Comparison of ENCODE assay signal across 12 mouse cellular contexts in genomic region chr13:100602239-100602902, GRCm38 (mm10). TPM values are rescaled to one million over a fixed set of nuclear protein-coding genes. Genes with fewer than 3 reads are reported as not detected.
DNase-seq lines count a peak whose midpoint lies in the region; ATAC-seq and TF ChIP-seq lines count a peak whose summit lies in the region.
"Had no signal": no experiment of that assay in that cellular context is flagged by ENCODE, and none has a peak within 500 bp of the region (broad histone marks: within the 10 kb centered on the region; RNA-seq: fewer than 3 reads in every experiment).

No protein-coding gene starts in this region.

- H3K4me2 ChIP-seq in heart, embryonic 12.5 days: no peak overlapping the region
- H3K4me2 ChIP-seq in kidney, postnatal 0 days (ENCODE audit: low read length): no peak overlapping the region
- no peak overlapping the region for H3K4me2 ChIP-seq in liver, embryonic 16.5 days (ENCODE audit: low read depth, low read length)
- H3K4me2 ChIP-seq: neural tube, embryonic 15.5 days had no signal

- H3K27ac ChIP-seq in heart, embryonic 12.5 days (ENCODE audit: poor library complexity, severe bottlenecking): no peak overlapping the region
- H3K27ac ChIP-seq in kidney, postnatal 0 days: peak overlapping the region; percentile 31; the same call in 1 of the 2 replicates
- peak overlapping the region; percentile 81 for H3K27ac ChIP-seq in liver, embryonic 16.5 days (ENCODE audit: low read length)
- H3K27ac ChIP-seq: neural tube, embryonic 15.5 days had no signal

- H3K36me3 ChIP-seq in heart, embryonic 12.5 days: no peaks in the 10 kb centered on the region
- H3K36me3 ChIP-seq in kidney, postnatal 0 days (ENCODE audit: insufficient read depth, low read length): peaks cover 3% of the 10 kb centered on the region; the same call in 1 of the 2 replicates
- no peaks in the 10 kb centered on the region for H3K36me3 ChIP-seq in liver, embryonic 16.5 days (ENCODE audit: control insufficient read depth, insufficient read depth)
- H3K36me3 ChIP-seq: neural tube, embryonic 15.5 days had no signal

- WGBS in heart, embryonic 12.5 days: 83% methylated on average over 5 of the region's 5 CpGs
- WGBS in kidney, postnatal 0 days: 57% methylated on average over 5 of the region's 5 CpGs
- 52% methylated on average over 5 of the region's 5 CpGs for WGBS in liver, embryonic 16.5 days (ENCODE audit: insufficient replicate concordance)

- no peak overlapping the region for H3K9ac ChIP-seq in heart, embryonic 12.5 days
- no peak overlapping the region for H3K9ac ChIP-seq in kidney, postnatal 0 days (ENCODE audit: low read depth, low read length)
- H3K9ac ChIP-seq in liver, embryonic 16.5 days (ENCODE audit: low read depth, low read length): no peak overlapping the region
- H3K9ac ChIP-seq: neural tube, embryonic 15.5 days had no signal

- no peak overlapping the region for H3K4me3 ChIP-seq in heart, embryonic 12.5 days
- H3K4me3 ChIP-seq in kidney, postnatal 0 days (replicated peaks; ENCODE audit: low read depth, low read length): no peak overlapping the region
- H3K4me3 ChIP-seq in liver, embryonic 16.5 days (ENCODE audit: low read depth, low read length): no peak overlapping the region
- H3K4me3 ChIP-seq: neural tube, embryonic 15.5 days had no signal

- no peak for TF ChIP-seq CTCF in kidney, postnatal 0 days (IDR thresholded peaks at IDR 0.05; ENCODE audit: low read depth)

- peak; percentile 87 for DNase-seq in heart, adult 11 months
- peak; percentile 48 for DNase-seq in kidney, postnatal 0 days (ENCODE audit: low spot score)
- no peak for DNase-seq in retina, embryonic 14.5 days (ENCODE audit: low spot score)
- DNase-seq in cerebellum, adult 11 months: no peak
- DNase-seq in cerebellum, postnatal 25 days: no peak
- no peak for DNase-seq in right cerebral cortex, postnatal 25 days
- DNase-seq: cerebellum, postnatal 10 days; heart, postnatal 4 days had no signal

- H3K9me3 ChIP-seq in heart, embryonic 12.5 days (replicated peaks): no peaks in the 10 kb centered on the region
- H3K9me3 ChIP-seq in kidney, postnatal 0 days (replicated peaks; ENCODE audit: low read length): no peaks in the 10 kb centered on the region
- no peaks in the 10 kb centered on the region for H3K9me3 ChIP-seq in liver, embryonic 16.5 days (replicated peaks; ENCODE audit: control insufficient read depth, low read length)
- H3K9me3 ChIP-seq: neural tube, embryonic 15.5 days had no signal

- H3K27me3 ChIP-seq in heart, embryonic 12.5 days (replicated peaks): no peaks in the 10 kb centered on the region
- H3K27me3 ChIP-seq in kidney, postnatal 0 days (ENCODE audit: insufficient read depth, low read length): no peaks in the 10 kb centered on the region
- H3K27me3 ChIP-seq in liver, embryonic 16.5 days (ENCODE audit: control insufficient read depth, insufficient read depth, low read depth, low read length): no peaks in the 10 kb centered on the region
- H3K27me3 ChIP-seq: neural tube, embryonic 15.5 days had no signal

- ATAC-seq in heart, embryonic 12.5 days (ENCODE audit: insufficient number of reproducible peaks, low FRiP score): no peak
- ATAC-seq in kidney, postnatal 0 days (replicated peaks; ENCODE audit: low FRiP score, low read depth): peak; percentile 92
- ATAC-seq in liver, embryonic 16.5 days (ENCODE audit: low read depth): peak; percentile 89
- ATAC-seq: activated CD4-positive, CD25-positive, alpha-beta regulatory T cell, adult 4 months had no signal

- H3K4me1 ChIP-seq in heart, embryonic 12.5 days (replicated peaks): 0 out of 2 replicates have a peak, but pooled peaks cover 3% of the 10 kb centered on the region
- H3K4me1 ChIP-seq in kidney, postnatal 0 days (replicated peaks; ENCODE audit: insufficient read depth, low read length): no peaks in the 10 kb centered on the region
- peaks cover 7% of the 10 kb centered on the region for H3K4me1 ChIP-seq in liver, embryonic 16.5 days (ENCODE audit: control insufficient read depth, low read depth, low read length)
- H3K4me1 ChIP-seq: neural tube, embryonic 15.5 days had no signal

RNA-seq across cellular contexts. Expression of gene Marveld2, which starts 14.4 kb away (rescaled TPM):
- polyA plus RNA-seq in heart, embryonic 12.5 days (2016; fragmentation: Nextera tagmentation; extraction: Ambion mirVana): 3.6 and 4.4 TPM in 2 replicates
- 17.0 TPM in 2 replicates for polyA plus RNA-seq in kidney, postnatal 0 days (2015; fragmentation: Nextera tagmentation; extraction: Ambion mirVana)
- 9.6 and 10.5 TPM in 2 replicates for polyA plus RNA-seq in liver, embryonic 16.5 days (2015; fragmentation: Nextera tagmentation; extraction: Ambion mirVana)

RNA-seq across cellular contexts. Expression of gene Ak6, which starts 48.4 kb away (rescaled TPM):
- polyA plus RNA-seq in heart, embryonic 12.5 days (2016; fragmentation: Nextera tagmentation; extraction: Ambion mirVana): 216 and 219 TPM in 2 replicates
- 257 TPM in 2 replicates for polyA plus RNA-seq in kidney, postnatal 0 days (2015; fragmentation: Nextera tagmentation; extraction: Ambion mirVana)
- 121 and 134 TPM in 2 replicates for polyA plus RNA-seq in liver, embryonic 16.5 days (2015; fragmentation: Nextera tagmentation; extraction: Ambion mirVana)

RNA-seq across cellular contexts. Expression of gene Rad17, which starts 48.5 kb away (rescaled TPM):
- 27.3 and 28.7 TPM in 2 replicates for polyA plus RNA-seq in heart, embryonic 12.5 days (2016; fragmentation: Nextera tagmentation; extraction: Ambion mirVana)
- polyA plus RNA-seq in kidney, postnatal 0 days (2015; fragmentation: Nextera tagmentation; extraction: Ambion mirVana): 18.6 and 19.7 TPM in 2 replicates
- polyA plus RNA-seq in liver, embryonic 16.5 days (2015; fragmentation: Nextera tagmentation; extraction: Ambion mirVana): 11.4 and 12.5 TPM in 2 replicates

RNA-seq across cellular contexts. Expression of gene Taf9, which starts 49.0 kb away (rescaled TPM):
- 9.7 and 11.3 TPM in 2 replicates for polyA plus RNA-seq in heart, embryonic 12.5 days (2016; fragmentation: Nextera tagmentation; extraction: Ambion mirVana)
- 17.0 and 17.4 TPM in 2 replicates for polyA plus RNA-seq in kidney, postnatal 0 days (2015; fragmentation: Nextera tagmentation; extraction: Ambion mirVana)
- polyA plus RNA-seq in liver, embryonic 16.5 days (2015; fragmentation: Nextera tagmentation; extraction: Ambion mirVana): 12.2 and 13.3 TPM in 2 replicates

RNA-seq across cellular contexts. Expression of gene Ocln, which starts 49.9 kb away (rescaled TPM):
- 1.5 and 1.6 TPM in 2 replicates for polyA plus RNA-seq in heart, embryonic 12.5 days (2016; fragmentation: Nextera tagmentation; extraction: Ambion mirVana)
- polyA plus RNA-seq in kidney, postnatal 0 days (2015; fragmentation: Nextera tagmentation; extraction: Ambion mirVana): 35.3 and 37.8 TPM in 2 replicates
- polyA plus RNA-seq in liver, embryonic 16.5 days (2015; fragmentation: Nextera tagmentation; extraction: Ambion mirVana): 12.9 and 15.1 TPM in 2 replicates

Comparison
In these comparisons a context has a peak if more than half of its experiments do, and no peak if none do; other contexts are left out.
1. DNase-seq: peak in heart, adult 11 months (single experiment) and kidney, postnatal 0 days (single experiment); none in retina, embryonic 14.5 days (single experiment), cerebellum, adult 11 months (single experiment), cerebellum, postnatal 25 days (0 of 2) and right cerebral cortex, postnatal 25 days (single experiment).